Mouse (Mus musculus): ENCODE measurements around the gene Efcab3.
"Not testable (repeated sequence)": the region's sequence is repeated elsewhere in the genome, so short reads cannot be mapped to it uniquely, and the experiment has no call there.

Efcab3 gene

GRCm38 (mm10) chr11:105063292-105063691 is at the start of gene Efcab3:
Gene Efcab3, plus strand, starts transcription at chr11:105063592.
- DNase-seq (ENCODE audit: low read depth, low spot score), result no peak

GRCm38 (mm10) chr11:105021071-105021470 is 42.3 kb upstream of the Efcab3 start:
- DNase-seq (ENCODE audit: low read depth, low spot score), result peak; percentile 63

DNA sequence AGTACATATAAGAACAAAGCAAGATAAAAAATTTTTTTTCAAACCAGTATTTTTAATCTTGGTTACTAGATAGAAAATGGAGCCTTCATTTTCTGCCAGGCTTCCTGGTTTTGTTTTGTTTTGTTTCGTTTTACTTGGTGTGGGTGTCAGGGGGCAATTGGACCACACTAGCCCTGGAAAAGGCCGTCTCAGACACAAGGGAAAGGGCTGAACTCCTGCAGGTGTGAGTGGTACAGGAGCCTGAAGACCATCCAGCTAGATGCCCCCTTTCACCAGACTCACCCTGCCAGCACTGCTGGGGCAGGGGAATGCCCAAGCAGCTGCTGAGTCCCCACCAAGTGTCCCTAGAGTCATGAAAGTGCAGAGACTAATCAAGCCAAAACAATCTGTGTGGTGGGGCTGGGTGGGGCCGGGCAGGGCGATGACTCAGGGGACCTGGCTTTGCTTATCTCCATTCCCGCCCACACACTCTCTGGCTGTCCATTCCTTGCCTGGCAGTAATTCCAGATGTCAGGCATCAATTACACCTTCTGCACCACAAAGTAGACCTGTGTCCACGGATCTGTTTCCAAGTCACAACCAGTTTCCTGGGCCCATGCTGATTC is 34.5 kb upstream of the Efcab3 start:
- DNase-seq (ENCODE audit: low read depth, low spot score), result peak; percentile 89

DNA sequence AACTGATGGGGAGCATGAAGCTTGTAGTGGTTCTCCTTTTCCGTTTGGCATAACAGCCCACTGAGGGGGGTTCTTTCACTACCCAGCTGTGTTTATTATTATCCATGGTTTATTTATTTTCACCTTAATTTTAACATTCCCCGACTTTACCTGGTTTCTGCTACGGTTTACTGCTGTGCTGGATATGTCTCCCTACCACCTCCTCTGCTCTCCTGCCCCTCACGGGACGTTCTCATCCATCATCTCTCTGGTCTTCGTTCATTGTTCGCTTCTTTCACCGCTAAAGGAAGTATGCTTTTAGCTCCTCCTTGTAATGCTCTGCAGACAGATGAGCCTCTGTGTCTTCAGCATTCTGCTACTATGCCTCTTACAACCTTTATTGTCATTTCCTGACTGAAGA is 33.9 kb upstream of the Efcab3 start:
- no peak for DNase-seq (ENCODE audit: low read depth, low spot score)

- DNase-seq (ENCODE audit: low read depth, low spot score), result no peak
Measured at GRCm38 (mm10) chr11:105030229-105030628, 33.2 kb upstream of the Efcab3 start.

DNA sequence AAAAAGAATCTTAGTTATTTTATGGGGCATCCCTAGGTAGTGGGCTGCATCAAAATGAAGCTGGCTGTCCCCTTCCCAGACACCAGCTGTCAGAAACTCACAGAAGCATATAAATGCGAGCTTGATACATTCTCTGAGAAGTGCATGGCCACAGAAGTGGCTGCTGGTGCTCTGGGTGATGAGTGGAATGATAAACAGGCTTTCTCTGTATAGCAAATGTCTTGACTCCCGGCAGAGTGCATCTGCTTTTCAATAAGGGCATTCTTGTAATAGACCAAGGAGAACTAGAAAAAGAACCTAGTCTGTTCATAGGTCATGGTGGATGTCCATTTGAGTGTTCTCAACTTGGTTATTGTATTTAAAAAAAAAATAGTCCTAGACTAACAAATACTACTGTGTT is 32.3 kb upstream of the Efcab3 start:
- no peak for DNase-seq (ENCODE audit: low read depth, low spot score)

DNA sequence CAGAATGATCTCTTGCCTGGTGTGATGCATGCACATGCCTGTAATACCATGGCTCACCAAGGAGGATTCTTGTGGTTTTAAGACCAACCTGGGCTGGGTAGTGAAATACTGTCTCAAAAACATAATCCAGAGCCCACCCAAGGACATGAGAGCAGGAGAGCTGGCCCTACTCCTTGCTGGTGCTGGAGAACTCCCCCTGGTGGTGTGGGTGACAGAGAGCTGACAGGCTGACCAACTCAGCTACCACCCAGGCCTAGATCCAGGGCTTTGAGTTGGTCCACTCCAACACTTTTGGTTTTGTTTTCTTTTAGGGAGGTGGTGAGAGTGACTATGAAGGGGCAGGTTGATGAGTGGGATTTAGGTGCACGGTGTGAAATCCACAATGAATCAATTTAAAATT is 28.3 kb upstream of the Efcab3 start:
- DNase-seq (ENCODE audit: low read depth, low spot score), result peak; percentile 39

- not testable (repeated sequence) for DNase-seq (ENCODE audit: low read depth, low spot score)
Measured at GRCm38 (mm10) chr11:105112448-105112847, 49.1 kb downstream of the Efcab3 start.

- no peak for DNase-seq (ENCODE audit: low read depth, low spot score)
Measured at GRCm38 (mm10) chr11:105117814-105118213, 54.4 kb downstream of the Efcab3 start.

GRCm38 (mm10) chr11:105120551-105121061 is 57.2 kb downstream of the Efcab3 start:
- DNase-seq (ENCODE audit: low read depth, low spot score), result peak; percentile 42

DNA sequence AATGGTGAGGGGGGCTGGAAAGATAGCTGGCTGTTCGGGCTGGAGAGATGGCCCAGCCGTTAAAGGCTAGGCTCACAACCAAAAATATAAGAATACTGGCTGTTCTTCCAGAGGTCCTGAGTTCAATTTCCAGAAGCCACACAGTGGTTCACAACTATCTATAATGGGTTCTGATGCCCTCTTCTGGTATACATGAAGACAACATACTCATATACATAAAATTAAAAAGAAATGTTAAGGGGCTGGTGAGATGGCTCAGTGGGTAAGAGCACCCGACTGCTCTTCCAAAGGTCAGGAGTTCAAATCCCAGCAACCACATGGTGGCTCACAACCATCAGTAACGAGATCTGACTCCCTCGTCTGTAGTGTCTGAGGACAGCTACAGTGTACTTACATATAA is 58.4 kb downstream of the Efcab3 start:
- peak; percentile 40 for DNase-seq (ENCODE audit: low read depth, low spot score)

GRCm38 (mm10) chr11:105123986-105124385 is 60.6 kb downstream of the Efcab3 start:
- DNase-seq (ENCODE audit: low read depth, low spot score), result peak; percentile 83

DNA sequence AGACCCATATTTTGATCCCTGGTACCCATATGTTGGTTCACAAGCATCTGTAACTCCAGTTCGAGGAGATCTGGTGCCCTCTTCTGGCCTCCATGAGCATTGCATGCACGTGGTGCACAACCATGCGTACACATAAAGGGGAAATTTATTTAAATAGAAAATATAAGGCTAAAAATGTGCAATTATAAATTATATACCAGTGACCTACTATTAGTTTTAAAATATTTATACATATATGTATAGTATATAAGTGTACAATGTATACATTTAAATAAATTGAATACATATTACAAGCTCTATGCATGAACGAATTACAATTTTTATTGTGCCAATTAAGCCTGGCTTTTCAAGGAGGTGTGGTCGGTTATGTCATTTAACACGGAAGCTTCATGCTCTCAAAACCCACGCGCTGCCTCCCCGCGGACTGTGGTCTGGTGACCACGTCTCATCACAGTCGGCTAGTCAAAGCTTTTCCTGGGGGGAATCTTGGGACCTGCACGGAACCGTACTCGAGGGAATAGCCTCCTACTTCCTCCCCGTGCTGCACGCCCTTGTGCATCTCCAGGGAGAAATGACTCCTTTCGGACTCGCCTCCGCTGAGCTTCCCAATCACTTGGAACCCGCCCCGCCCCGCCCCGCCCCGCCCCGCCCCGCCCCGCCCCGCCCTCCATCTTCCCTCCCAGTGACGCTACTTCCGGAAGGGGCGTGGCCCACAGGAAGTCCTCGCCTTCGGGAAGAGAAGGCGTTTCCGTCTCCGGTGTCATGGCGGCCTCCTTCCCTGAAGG is 62.5 kb downstream of the Efcab3 start, which contains the start of gene Mettl2:
Gene Mettl2, plus strand, starts transcription at position 691 of the 785 bp plus-strand sequence.
- peak; percentile 88 for DNase-seq (ENCODE audit: low read depth, low spot score)

GRCm38 (mm10) chr11:105126520-105127029 is 63.2 kb downstream of the Efcab3 start:
- peak; percentile 14 for DNase-seq (ENCODE audit: low read depth, low spot score)

GRCm38 (mm10) chr11:105135692-105136091 is 72.3 kb downstream of the Efcab3 start:
- DNase-seq (ENCODE audit: low read depth, low spot score), result no peak

GRCm38 (mm10) chr11:105137255-105137654 is 73.9 kb downstream of the Efcab3 start:
- not testable (repeated sequence) for DNase-seq (ENCODE audit: low read depth, low spot score)

GRCm38 (mm10) chr11:105140512-105140911 is 77.1 kb downstream of the Efcab3 start:
- DNase-seq (ENCODE audit: low read depth, low spot score), result not testable (repeated sequence)

- DNase-seq (ENCODE audit: low read depth, low spot score), result no peak
Measured at GRCm38 (mm10) chr11:105141115-105141514, 77.7 kb downstream of the Efcab3 start.

- no peak for DNase-seq (ENCODE audit: low read depth, low spot score)
Measured at GRCm38 (mm10) chr11:105143564-105143963, 80.2 kb downstream of the Efcab3 start.

DNA sequence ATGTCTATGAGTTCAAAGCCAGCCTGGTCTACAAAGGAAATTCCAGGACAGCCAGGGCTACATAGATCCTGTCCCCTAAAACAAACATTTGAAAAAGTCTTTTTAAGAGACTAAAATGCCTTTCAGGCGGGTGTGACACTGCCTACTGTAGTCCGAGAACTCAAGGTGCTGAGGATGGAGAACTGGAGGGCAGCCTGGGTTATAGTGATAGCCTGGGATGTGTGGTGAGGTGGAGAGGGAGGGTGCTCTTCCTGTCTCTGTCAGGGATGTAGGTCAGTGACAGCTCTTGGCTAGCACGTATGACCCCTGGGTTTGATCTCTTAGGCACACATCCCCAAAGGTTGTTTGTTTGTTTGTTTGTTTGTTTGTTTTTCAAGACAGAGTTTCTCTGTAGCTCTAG is 80.7 kb downstream of the Efcab3 start:
- DNase-seq (ENCODE audit: low read depth, low spot score), result no peak

DNA sequence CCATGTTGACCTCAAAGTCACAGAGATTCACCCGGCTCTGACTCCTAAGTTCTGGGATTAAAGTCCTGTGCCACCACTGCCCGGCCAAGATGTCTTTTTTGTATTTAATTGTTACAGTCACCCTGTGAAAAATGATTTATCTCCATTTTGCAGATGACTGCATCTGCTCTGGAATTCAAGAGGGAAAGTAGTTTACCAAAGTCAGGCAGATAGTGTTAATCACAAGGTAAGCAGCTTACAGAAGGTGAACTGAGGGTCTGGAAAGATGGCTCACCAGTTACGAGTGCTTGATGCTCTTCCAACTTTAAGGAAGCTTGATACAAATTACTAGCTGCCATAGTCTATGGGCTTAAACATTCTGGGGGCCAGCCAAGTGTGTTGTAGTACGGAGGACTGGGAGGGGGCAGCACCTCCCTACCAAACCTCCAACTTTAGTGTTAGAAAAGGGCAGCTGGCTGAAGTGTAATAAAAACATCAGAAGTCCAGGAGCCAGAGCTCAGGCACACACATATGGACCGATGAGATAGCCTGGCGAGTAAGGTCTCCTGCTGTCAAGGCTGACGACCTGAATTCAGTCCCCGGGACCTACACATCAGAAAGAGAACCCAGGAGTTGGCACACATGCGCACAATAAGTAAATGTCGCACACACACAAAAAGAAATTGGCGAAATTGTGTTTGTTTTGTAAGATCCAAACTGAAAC is 81.3 kb downstream of the Efcab3 start:
- DNase-seq (ENCODE audit: low read depth, low spot score), result peak; percentile 30

DNA sequence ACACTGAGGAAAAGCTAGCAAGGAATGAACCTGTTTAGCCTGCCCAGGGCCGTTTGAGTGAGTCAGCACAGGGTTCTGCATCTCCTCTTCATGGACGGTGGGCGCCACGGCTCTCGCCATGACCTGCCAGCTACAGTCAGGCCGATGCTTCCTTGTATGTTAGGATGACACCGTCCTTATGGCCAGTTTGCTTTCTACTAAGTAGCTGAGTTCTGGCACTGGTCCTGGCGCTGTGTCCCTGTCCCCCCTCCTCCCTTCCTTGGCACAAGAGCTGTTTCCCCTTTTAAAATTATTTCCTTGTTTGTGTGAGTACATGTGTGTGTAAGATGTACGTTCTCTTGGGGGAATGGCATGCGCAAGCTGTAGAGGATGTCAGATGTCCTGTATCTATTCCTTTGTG is 81.8 kb downstream of the Efcab3 start:
- DNase-seq (ENCODE audit: low read depth, low spot score), result no peak

Data from 3T3-L1 (cell line).